Mouse (Mus musculus) cerebellum, adult 11-12 months (tissue): ENCODE data around the gene Specc1l.
"Not testable (repeated sequence)": the region's sequence is repeated elsewhere in the genome, so short reads cannot be mapped to it uniquely, and the experiment has no call there.

ENCODE experiments used
- DNase-seq: peaks from one replicate; pipeline ENCODE4 v3.0.0; 2022

Gene Specc1l

GRCm38 (mm10) chr10:75288579-75288978 lies 76.7 kb downstream of the Specc1l start:
- DNase-seq = no peak

GRCm38 (mm10) chr10:75289392-75289791 lies 77.5 kb downstream of the Specc1l start:
- no peak for DNase-seq

- DNase-seq = no peak
These were observed 78.8 kb downstream of the Specc1l start for GRCm38 (mm10) chr10:75290650-75291049.

GRCm38 (mm10) chr10:75291338-75291737 lies 79.5 kb downstream of the Specc1l start:
- no peak for DNase-seq

- DNase-seq = not testable (repeated sequence)
These were observed 80.3 kb downstream of the Specc1l start for GRCm38 (mm10) chr10:75292206-75292605.

- DNase-seq = no peak
These were observed 81.4 kb downstream of the Specc1l start for GRCm38 (mm10) chr10:75293288-75293687.

GRCm38 (mm10) chr10:75294362-75294761 lies 82.5 kb downstream of the Specc1l start:
- DNase-seq = no peak

- DNase-seq = no peak
These were observed 83.1 kb downstream of the Specc1l start for GRCm38 (mm10) chr10:75294926-75295325.

- DNase-seq = no peak
These were observed 86.7 kb downstream of the Specc1l start for GRCm38 (mm10) chr10:75298608-75299007.

GRCm38 (mm10) chr10:75299785-75300418 lies 88.0 kb downstream of the Specc1l start:
- peak; percentile 48 for DNase-seq

- DNase-seq = no peak
These were observed 89.4 kb downstream of the Specc1l start for GRCm38 (mm10) chr10:75301195-75301806.

- no peak for DNase-seq
These were observed 90.1 kb downstream of the Specc1l start for GRCm38 (mm10) chr10:75301937-75302336.

- DNase-seq = no peak
These were observed 90.7 kb downstream of the Specc1l start for GRCm38 (mm10) chr10:75302536-75302935.

GRCm38 (mm10) chr10:75303324-75304048 lies 91.6 kb downstream of the Specc1l start:
- DNase-seq = peak; percentile 49

- no peak for DNase-seq
These were observed 92.2 kb downstream of the Specc1l start for GRCm38 (mm10) chr10:75304049-75304405.

- DNase-seq = peak; percentile 25
These were observed 92.5 kb downstream of the Specc1l start for GRCm38 (mm10) chr10:75304413-75304812.

- no peak for DNase-seq
These were observed 95.3 kb downstream of the Specc1l start for GRCm38 (mm10) chr10:75307130-75307529.

- DNase-seq = no peak
These were observed 100.5 kb downstream of the Specc1l start for GRCm38 (mm10) chr10:75312361-75312760.

GRCm38 (mm10) chr10:75314190-75314980 lies 102.5 kb downstream of the Specc1l start:
- no peak for DNase-seq

- no peak for DNase-seq
These were observed 103.9 kb downstream of the Specc1l start for GRCm38 (mm10) chr10:75315756-75316155.

GRCm38 (mm10) chr10:75316472-75316871 lies 104.6 kb downstream of the Specc1l start:
- DNase-seq = no peak

GRCm38 (mm10) chr10:75316872-75316907 lies 104.8 kb downstream of the Specc1l start, which contains the start of gene Adora2a:
Adora2a (plus strand) TSS chr10:75316877.
- no peak for DNase-seq

- no peak for DNase-seq
These were observed 105.3 kb downstream of the Specc1l start for GRCm38 (mm10) chr10:75316908-75317761.
